Mouse (Mus musculus): ENCODE measurements around the gene Asphd2.

DNA sequence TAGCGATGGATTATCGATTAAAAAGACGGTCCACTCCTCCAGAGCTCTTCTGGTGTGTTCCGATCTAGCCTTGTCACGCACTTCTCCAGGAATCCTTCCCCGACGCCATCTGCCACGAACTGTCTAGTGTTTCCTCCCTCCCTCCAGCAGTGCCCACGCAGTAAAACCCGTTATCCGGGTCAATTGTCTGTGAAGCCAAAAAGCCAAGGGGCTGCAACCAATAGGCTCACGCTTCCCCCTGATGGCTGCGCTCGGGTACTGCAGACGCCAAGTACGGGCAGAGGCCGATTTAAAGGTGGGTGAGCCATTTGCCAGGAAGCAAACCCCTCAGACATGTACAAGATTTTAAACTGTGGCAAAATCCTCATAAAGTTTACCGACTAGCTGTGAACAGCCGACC is 34.3 kb upstream of the Asphd2 start:
- TF ChIP-seq FLI1 (IDR thresholded peaks at IDR 0.05; ENCODE audit: low read length) (no peak), GATA1 (IDR thresholded peaks at IDR 0.05; ENCODE audit: borderline replicate concordance, low read length) (no peak)

All from megakaryocyte, embryonic 14.5 days (primary cell).